In genomic region chr11:39255425-39255824, GRCm38 (mm10) we compare ENCODE assay signal across 21 mouse cellular contexts.
"Had no signal": no experiment of that assay in that cellular context is flagged by ENCODE, and none has a peak within 500 bp of the region (broad histone marks: within the 10 kb centered on the region; RNA-seq: fewer than 3 reads in every experiment).

No protein-coding gene starts in this region.

- DNase-seq: kidney, adult 9 months; kidney, postnatal 14 days; kidney, postnatal 4 days; liver; lung, adult 18-20 months; lung, postnatal 10 days; lung, postnatal 36 days; retina, postnatal 1 day; thymus, adult 18-20 months; thymus, postnatal 36 days had no signal

- H3K4me3 ChIP-seq: limb, embryonic 10.5 days; limb, embryonic 13.5 days; liver, embryonic 12.5 days; liver, embryonic 15.5 days; lung, embryonic 15.5 days; megakaryocyte, embryonic 14.5 days; midbrain, embryonic 10.5 days; midbrain, embryonic 13.5 days; myocyte; neural tube, embryonic 13.5 days had no signal

- H3K27ac ChIP-seq: limb, embryonic 10.5 days; limb, embryonic 13.5 days; liver, embryonic 12.5 days; liver, embryonic 15.5 days; lung, embryonic 15.5 days; midbrain, embryonic 10.5 days; midbrain, embryonic 13.5 days; neural tube, embryonic 13.5 days had no signal

- H3K36me3 ChIP-seq: limb, embryonic 10.5 days; limb, embryonic 13.5 days; liver, embryonic 12.5 days; liver, embryonic 15.5 days; lung, embryonic 15.5 days; midbrain, embryonic 10.5 days; midbrain, embryonic 13.5 days; neural tube, embryonic 13.5 days had no signal

- H3K9me3 ChIP-seq: limb, embryonic 10.5 days; limb, embryonic 13.5 days; liver, embryonic 12.5 days; liver, embryonic 15.5 days; lung, embryonic 15.5 days; megakaryocyte, embryonic 14.5 days; midbrain, embryonic 10.5 days; midbrain, embryonic 13.5 days; neural tube, embryonic 13.5 days had no signal

- H3K9ac ChIP-seq: limb, embryonic 13.5 days; liver, embryonic 12.5 days; liver, embryonic 15.5 days; lung, embryonic 15.5 days; midbrain, embryonic 13.5 days; neural tube, embryonic 13.5 days had no signal

- H3K27me3 ChIP-seq: limb, embryonic 13.5 days; liver, embryonic 12.5 days; liver, embryonic 15.5 days; lung, embryonic 15.5 days; megakaryocyte, embryonic 14.5 days; midbrain, embryonic 13.5 days; neural tube, embryonic 13.5 days had no signal

- ATAC-seq: liver, embryonic 12.5 days; midbrain, embryonic 13.5 days; midbrain, embryonic 16.5 days had no signal

- H3K4me1 ChIP-seq: limb, embryonic 10.5 days; limb, embryonic 13.5 days; liver, embryonic 12.5 days; liver, embryonic 15.5 days; lung, embryonic 15.5 days; megakaryocyte, embryonic 14.5 days; midbrain, embryonic 10.5 days; midbrain, embryonic 13.5 days; neural tube, embryonic 13.5 days had no signal

- H3K4me2 ChIP-seq: limb, embryonic 13.5 days; liver, embryonic 12.5 days; liver, embryonic 15.5 days; lung, embryonic 15.5 days; midbrain, embryonic 13.5 days; neural tube, embryonic 13.5 days had no signal
